Mouse (Mus musculus): ENCODE data around the gene Slitrk1. TPM values are rescaled to one million over a fixed set of nuclear protein-coding genes. Genes with fewer than 3 reads are reported as not detected.

Gene Slitrk1
- polyA plus RNA-seq, 1 experiment from 2014 or later = 1.1 TPM

- Histone ChIP-seq H3K27ac (replicated peaks) (no peak overlapping the region), H3K27me3 (replicated peaks; ENCODE audit: low read depth, poor library complexity, severe bottlenecking) (no peaks in the 10 kb centered on the region), H3K9me3 (no peaks in the 10 kb centered on the region), H3K4me1 (no peaks in the 10 kb centered on the region), H3K36me3 (replicated peaks) (no peaks in the 10 kb centered on the region), H3K4me3 (no peak overlapping the region)
- no peak for DNase-seq (ENCODE audit: low spot score)
These were observed 49.3 kb downstream of the Slitrk1 start for GRCm38 (mm10) chr14:108864631-108865030.

GRCm38 (mm10) chr14:108859310-108859709 lies 54.6 kb downstream of the Slitrk1 start:
- H3K4me3 ChIP-seq = no peak overlapping the region
- no peaks in the 10 kb centered on the region for H3K27me3 ChIP-seq (replicated peaks; ENCODE audit: low read depth, poor library complexity, severe bottlenecking)
- no peak overlapping the region for H3K27ac ChIP-seq (replicated peaks)
- WGBS = 77% methylated on average over 1 of the region's 1 CpGs
- H3K4me1 ChIP-seq = no peaks in the 10 kb centered on the region
- DNase-seq (ENCODE audit: low spot score) = no peak
- H3K9me3 ChIP-seq = no peaks in the 10 kb centered on the region
- no peaks in the 10 kb centered on the region for H3K36me3 ChIP-seq (replicated peaks)
